Mouse (Mus musculus) layer of hippocampus, postnatal 36 days (tissue): ENCODE results near the gene Trim25. TPM values are rescaled to one million over a fixed set of nuclear protein-coding genes. Genes with fewer than 3 reads are reported as not detected.

Experiments
- DNase-seq, 2 experiments: peaks; one replicate each; pipeline ENCODE4 v3.0.0; 2022
- total RNA-seq, 2 experiments: library from RNA; stranded (reverse); gene quantifications; 2 replicates each; pipeline ENCODE4 v1.2.3; 2021

The Trim25 gene
- total RNA-seq, 2 experiments from 2014 or later = 3.4 to 4.5 TPM

DNA sequence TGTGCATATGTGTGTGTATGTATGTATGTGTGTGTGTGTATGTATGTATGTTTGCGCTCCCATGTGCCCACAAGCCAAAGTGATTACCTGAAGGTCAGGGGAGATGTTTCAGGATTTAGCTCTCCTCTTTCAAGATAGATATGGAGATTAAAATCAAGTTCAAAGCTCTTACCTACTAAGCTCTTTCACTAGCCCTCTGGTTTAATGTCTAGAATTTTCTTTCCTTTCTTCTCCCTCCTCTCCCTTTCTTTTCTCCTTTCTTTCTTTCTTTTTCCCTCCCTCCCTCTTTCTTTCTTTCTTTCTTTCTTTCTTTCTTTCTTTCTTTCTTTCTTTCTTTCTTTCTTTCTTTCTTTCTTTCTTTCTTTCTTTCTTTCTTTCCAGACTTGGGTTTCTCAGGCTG, 67.6 kb downstream of the Trim25 start, which contains the start of gene Dgke:
TSS of gene Dgke (minus strand) at position 101 of the 400 bp plus-strand sequence.
- DNase-seq = no peak

- DNase-seq = no peak
These were observed 68.2 kb downstream of the Trim25 start for GRCm38 (mm10) chr11:89067301-89067822.

DNA sequence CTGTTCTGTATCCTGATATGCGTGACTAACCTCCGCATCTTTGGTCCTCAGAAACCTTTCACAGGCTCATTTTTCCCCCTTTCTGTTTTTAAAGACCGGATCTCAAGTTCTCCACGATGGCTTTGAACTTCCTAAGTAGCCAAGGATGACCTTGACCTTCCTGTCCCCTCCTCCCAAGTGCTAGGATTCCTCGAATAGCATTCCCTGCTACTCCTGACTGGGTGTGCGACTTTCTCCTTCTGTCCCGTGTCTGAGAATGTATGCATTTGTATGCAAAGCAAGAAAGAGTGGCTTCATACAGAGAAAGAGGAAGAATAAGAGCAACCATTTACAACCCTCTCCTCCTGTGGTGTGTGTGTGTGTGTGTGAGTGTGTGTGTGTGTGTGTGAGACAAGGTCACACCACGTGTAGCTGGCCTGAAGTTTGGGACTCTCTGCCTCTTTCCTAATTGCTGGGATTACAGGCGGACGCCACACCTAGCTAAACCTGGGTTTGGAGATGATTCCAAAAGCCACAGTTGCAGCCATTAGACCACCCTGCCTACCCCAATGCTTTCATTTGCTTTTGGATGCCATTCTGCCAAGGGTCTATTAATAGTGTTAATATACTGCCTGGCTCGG, 68.8 kb downstream of the Trim25 start:
- DNase-seq = no peak

DNA sequence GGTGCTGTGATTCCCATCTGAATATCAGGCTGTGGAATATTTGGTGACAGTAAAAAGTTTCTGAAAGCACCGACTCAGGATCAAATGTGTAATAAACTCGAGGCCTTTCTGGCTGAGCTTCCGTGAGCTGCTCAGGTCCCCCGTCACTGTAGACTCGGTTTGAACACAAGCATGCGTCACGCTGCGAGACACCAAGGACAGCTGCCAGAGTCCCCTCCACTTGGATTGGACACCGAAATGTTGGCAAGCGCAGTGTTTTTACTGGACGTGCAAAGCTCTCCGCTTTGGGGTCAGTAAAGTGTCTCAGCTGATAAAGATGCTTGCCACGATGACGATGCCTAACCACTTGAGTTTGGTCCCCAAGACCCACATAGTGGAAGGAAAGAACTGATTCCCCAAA, 69.5 kb downstream of the Trim25 start:
- DNase-seq = no peak

DNA sequence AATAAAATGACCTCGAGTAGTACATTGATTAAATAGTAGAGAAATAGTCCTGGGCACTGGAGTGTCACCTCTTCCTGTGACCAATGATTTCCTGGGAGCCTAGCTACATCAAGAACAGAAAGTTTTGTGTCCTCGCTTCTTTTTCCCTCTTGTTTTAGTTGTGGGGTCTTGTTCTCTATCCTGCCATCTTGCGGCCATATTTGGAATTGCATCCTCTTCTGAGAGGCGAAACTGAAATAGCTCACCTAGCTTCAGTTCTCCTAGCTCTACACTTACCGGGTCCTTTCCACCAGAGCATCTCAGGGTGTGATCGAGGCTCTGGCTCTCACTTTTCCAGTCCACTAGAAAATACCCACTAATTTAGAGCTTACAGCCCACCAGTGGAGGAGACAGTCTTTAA, 70.1 kb downstream of the Trim25 start:
- peak in 1 of 2 experiments; percentile 21 for DNase-seq

Other genes with a start within 250 kb of the Trim25 start
- 10 to 100 TPM; 38.1 to 40.0 TPM for gene Akap1, start 134.8 kb upstream of the Trim25 start, total RNA-seq
- gene Scpep1, start 43.9 kb upstream of the Trim25 start, total RNA-seq = 10 to 100 TPM; 12.9 to 13.1 TPM
- not detected for gene Elobl, start 32.4 kb upstream of the Trim25 start, total RNA-seq
- 10 to 100 TPM; 17.5 to 19.4 TPM for gene Coil, start 29.1 kb upstream of the Trim25 start, total RNA-seq
- 10 to 100 TPM; 44.1 to 44.9 TPM for gene Dgke, start 67.5 kb downstream of the Trim25 start, total RNA-seq
- not detected for gene Gm525, start 74.5 kb downstream of the Trim25 start, total RNA-seq